Mouse (Mus musculus): ENCODE data around the gene Tns2.

DNA sequence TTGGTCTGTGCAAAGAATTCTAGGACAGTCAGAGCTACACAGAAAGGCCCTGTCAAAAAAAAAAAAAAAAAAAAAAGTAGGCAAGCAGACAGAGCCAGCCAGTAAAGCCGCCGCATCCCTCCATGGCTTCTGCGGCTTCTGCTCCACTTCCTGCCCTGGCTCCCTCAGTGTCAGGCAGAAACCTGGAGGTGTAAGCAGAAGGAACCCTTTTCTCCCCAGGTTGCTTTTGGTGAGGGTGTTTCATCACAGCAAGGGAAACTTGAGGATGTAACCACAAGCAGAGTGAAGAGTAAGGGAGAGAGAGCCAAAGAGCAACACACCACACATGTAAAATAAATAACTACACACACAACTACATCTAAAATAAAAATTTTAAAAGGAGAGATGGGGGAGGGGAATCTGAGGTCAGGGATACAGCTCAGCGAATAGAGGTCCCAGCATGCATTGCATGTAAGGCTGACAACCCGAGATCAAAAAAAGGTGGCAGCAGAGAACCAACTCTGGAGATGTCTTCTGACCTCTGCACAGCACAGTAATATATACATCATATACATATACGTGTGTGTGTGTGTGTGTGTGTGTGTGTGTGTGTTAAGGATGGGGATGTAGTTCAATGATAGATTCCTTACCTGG lies 65.4 kb downstream of the Tns2 start:
- no peak for TF ChIP-seq CTCF (IDR thresholded peaks at IDR 0.05; ENCODE audit: low read depth)
- no peak for TF ChIP-seq EP300 (IDR thresholded peaks at IDR 0.05; ENCODE audit: low read depth)

Measured in heart, postnatal 0 days (tissue).